Mouse (Mus musculus) common myeloid progenitor, adult 5-6 weeks (primary cell): ENCODE results near the gene Fam160a1. TPM values are rescaled to one million over a fixed set of nuclear protein-coding genes. Genes with fewer than 3 reads are reported as not detected.

Experiments used
- ATAC-seq: replicated peaks from 2 replicates; pipeline ENCODE4 v1.8.0; 2016; ENCODE audit warnings: low read depth, mild to moderate bottlenecking, moderate TSS enrichment, inconsistent platforms; ENCODE audit not compliant: poor library complexity, severe bottlenecking
- total RNA-seq: library from RNA; stranded (forward); fragments of 200-1000, 187-1606 nt; gene quantifications from 2 replicates; pipeline ENCODE4 v1.2.3, GENCODE M21; 2017

Gene Fam160a1
- total RNA-seq, 1 experiment from 2014 or later, result not detected

DNA sequence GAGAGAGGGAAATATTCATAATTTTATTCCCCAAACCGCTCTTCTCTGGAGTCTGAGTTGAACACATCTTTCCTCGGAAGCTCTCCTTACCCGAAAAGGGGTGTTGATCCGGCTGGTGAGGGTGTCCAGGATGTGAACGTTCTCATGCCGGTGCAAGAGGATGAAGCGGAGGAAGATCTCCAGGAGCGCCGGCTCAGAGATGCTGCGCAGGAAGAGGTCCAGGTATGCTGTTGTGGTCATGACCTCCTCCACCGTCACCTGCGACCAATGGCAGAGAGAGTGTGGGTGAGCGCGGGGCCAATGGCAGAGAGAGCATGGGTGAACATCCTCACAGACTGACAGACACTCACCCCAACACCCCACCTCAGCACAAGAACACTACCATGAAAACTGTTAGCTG, 128.8 kb downstream of the Fam160a1 start:
- ATAC-seq, result no peak

DNA sequence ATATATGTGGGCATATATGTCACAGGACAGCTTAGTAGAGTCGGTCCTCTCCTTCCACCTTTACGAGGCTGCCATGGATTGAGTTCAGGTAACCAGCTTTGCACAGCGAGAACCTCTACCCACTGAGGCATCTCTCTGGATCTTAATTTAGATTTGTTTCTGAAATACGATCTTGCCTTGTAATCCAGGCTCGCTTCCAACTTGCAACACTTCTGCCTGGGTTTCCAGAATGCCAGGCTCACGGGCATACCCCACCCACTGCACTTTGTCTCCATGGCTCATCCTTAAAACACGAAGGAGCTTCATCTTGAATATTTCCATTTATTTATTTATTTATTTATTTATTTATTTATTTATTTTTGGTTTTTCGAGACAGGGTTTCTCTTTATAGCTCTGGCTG, 131.8 kb downstream of the Fam160a1 start:
- ATAC-seq, result no peak

DNA sequence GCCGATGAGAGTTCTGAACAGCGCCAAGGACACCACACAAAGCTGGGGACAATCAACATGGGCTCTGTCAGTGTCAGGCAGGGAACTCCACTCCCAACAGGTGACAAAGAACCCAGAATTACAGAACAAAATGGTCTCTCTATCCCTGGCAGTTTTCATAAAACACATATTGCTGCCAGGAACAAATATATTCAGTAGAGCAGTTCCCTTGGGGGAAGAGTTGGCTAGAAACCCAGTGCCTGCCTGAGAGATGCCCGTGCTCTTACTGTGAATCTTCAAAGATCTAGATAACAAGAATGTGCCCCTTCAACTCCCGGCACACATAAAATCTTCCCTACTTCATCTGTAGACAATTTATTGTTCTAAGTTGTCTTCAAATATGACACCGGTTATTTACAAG, 133.5 kb downstream of the Fam160a1 start:
- no peak for ATAC-seq

- no peak for ATAC-seq
Observed at GRCm38 (mm10) chr3:85681136-85681535, 136.0 kb downstream of the Fam160a1 start.

GRCm38 (mm10) chr3:85679960-85680359, 137.1 kb downstream of the Fam160a1 start:
- ATAC-seq, result no peak

- ATAC-seq, result no peak
Observed at GRCm38 (mm10) chr3:85679312-85679933, 137.7 kb downstream of the Fam160a1 start.

DNA sequence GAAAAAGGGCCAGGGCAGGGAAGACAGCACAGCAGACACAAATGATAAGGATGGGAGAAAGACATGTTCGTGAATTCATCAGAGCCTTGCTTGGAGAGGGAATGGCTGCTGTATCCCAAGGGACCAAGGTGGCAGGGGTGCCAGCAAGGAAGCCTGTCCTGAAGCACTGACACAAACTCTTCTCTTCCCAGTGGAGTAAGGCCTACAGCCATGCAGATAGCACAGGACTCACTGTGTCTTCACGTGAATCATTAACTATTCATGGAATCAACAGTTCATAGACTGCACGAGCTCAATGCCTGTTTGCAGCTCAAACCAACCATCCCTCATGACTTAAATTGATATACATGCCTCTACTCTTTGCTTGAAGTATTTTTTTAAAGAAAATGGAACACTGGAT, 139.1 kb downstream of the Fam160a1 start:
- ATAC-seq, result no peak

- no peak for ATAC-seq
Observed at GRCm38 (mm10) chr3:85677133-85677532, 140.0 kb downstream of the Fam160a1 start.

DNA sequence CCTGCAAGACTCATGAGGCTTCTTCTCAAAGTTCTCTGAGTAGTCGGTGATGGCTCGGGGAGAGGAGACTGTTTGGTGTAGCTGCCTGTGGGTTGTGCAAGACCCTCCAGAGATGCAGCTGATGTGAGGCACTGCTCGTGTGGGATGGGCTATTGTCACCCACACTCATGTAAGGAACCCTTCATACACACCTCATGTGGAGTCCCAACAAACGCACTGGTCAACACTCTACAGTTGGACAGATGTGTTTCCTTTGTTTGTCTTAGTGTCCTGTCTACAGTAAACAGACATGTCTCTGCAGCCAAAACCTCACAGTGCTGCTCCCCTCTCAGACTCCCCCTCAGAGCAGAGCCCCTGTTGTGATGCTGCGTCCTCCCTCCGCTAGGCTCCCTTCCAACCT, 147.2 kb downstream of the Fam160a1 start:
- ATAC-seq, result no peak

- no peak for ATAC-seq
Observed at GRCm38 (mm10) chr3:85667683-85668082, 149.4 kb downstream of the Fam160a1 start.

- no peak for ATAC-seq
Observed at GRCm38 (mm10) chr3:85666736-85667135, 150.4 kb downstream of the Fam160a1 start.

DNA sequence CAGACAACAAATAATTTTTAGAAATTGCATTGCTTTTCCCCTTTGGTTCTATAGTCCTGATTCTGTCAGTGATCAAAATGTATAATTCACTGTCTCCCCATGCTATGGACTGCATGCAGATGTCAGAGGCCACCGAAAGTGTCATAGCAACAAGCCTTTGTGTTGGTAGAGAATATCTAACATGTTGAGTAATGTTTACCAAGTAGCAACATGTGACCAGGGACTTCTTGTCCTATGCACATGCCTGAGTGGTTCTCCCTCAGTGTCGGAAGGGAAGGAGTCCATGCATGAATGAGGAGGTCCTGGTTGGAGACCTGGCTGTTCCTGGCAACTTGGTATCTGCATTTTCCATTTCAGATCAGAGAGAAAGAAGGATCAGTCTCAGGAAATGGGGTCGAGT, 150.9 kb downstream of the Fam160a1 start:
- ATAC-seq, result no peak

DNA sequence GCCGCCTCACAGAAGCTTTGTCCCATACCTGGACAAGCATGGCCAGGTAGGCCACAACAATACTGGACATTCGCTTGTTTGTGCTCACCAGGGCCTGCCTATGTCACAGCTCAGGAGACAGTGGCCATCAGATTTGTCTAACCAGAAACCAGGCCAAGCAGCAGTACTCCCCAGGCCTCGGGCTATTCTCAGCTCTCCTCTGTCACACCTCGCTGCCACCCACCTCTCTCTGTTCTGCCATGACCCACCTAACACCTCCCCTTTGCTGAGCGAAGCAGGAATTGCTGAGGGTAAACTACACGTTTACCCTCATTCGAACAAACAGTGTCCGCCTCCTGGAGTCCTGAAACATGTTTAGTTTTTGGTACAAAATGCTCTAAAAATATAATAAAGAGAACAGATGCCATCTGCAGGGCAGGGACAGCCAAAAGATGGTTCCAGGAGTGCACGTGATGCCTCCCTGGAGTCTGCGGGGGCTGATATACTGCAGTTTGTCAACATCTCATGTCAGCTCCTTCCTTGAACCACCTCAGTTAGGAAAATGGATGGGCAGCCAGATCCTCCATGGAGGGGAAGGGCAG, 152.4 kb downstream of the Fam160a1 start:
- no peak for ATAC-seq

- no peak for ATAC-seq
Observed at GRCm38 (mm10) chr3:85663826-85664225, 153.3 kb downstream of the Fam160a1 start.

- ATAC-seq, result no peak
Observed at GRCm38 (mm10) chr3:85661926-85662813, 154.9 kb downstream of the Fam160a1 start.

DNA sequence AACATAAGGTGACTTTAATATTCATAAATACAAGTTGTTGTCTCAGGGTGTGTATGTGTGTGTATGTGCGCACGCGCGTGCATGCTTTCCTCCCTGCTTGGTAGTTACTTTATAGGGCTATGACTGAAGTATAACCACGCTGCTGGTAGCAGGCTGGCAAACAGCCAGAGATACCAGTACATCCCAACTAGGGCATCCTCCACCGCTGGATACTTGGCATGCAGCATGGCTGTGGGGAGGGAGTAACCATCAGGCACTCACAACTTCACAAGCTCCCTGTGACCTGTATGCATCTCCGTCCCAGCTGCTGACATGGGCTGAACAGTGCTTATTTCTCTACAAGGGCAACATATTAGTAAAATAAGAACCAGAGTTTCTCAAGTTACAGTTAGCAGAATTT, 157.4 kb downstream of the Fam160a1 start:
- ATAC-seq, result no peak

DNA sequence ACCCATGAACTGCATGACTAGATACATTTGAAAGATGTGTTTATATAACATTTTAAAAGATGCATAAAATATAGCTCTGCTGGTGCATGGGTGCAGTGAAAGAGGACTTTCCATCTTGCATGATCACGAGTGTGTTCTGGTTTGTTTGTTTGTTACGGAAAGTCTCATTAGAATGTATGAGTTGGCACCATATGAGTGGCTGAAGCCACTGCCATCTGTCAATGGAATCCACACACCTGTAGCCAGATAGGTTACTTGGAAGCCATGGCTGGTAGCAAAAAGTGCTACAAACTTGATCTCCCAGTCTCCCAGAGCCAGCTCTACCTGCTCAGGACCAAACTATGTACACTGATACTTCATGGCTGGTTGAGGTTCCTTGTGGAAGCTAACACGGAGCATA, 161.6 kb downstream of the Fam160a1 start:
- no peak for ATAC-seq

GRCm38 (mm10) chr3:85652727-85653665, 164.1 kb downstream of the Fam160a1 start:
- ATAC-seq, result no peak

DNA sequence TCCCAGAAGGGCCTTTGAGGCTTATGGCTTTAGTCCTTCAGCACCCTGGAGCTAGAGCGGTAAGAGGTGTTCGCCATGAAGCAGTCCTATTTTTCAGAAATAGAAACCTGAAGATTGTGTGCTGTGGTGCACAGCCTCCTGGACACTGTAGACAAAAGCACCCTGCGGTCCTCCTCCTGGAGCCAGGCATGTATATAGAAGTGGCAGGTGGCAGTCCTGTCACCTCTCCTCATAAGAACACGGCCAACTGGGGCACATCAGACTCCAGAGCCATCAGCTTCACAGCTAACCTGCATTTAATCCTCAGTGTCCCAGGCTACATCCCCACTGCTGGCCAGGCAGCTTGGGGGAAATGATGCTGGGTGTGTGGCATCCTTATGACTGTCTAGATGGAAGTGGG, 167.9 kb downstream of the Fam160a1 start:
- no peak for ATAC-seq

GRCm38 (mm10) chr3:85645517-85646004, 171.5 kb downstream of the Fam160a1 start:
- no peak for ATAC-seq
